Mouse (Mus musculus) macrophage (primary cell): Measurements from ENCODE around the gene AF067063. TPM values are rescaled to one million over a fixed set of nuclear protein-coding genes. Genes with fewer than 3 reads are reported as not detected.
"Not testable (repeated sequence)": the region's sequence is repeated elsewhere in the genome, so short reads cannot be mapped to it uniquely, and the experiment has no call there.

ENCODE experiments used
- H3K27ac ChIP-seq: fragments of 350-480 bp; formaldehyde crosslinking; 2 replicates; pipeline ENCODE4 v1.9.0; 2021
- H3K36me3 ChIP-seq: fragments of 350-480 bp; formaldehyde crosslinking; 2 replicates; pipeline ENCODE4 v1.9.0; 2021; ENCODE audit errors: inconsistent target
- H3K4me3 ChIP-seq: fragments of 350-480 bp; formaldehyde crosslinking; 2 replicates; pipeline ENCODE4 v1.9.0; 2021; ENCODE audit errors: inconsistent target
- H3K79me2 ChIP-seq: fragments of 350-480 bp; formaldehyde crosslinking; 2 replicates; pipeline ENCODE4 v1.9.0; 2021; ENCODE audit errors: inconsistent target
- WGBS: methylation state at CpG from one replicate; pipeline ENCODE4 v1.1.7; 2026; ENCODE audit warnings: inconsistent platforms; ENCODE audit not compliant: missing documents; 5-methylcytosine and 5-hydroxymethylcytosine counted together
- polyA plus RNA-seq: library from polyadenylated mRNA; stranded (reverse); fragments of 250-400 nt; gene quantifications from 3 replicates; pipeline ENCODE4 v1.2.4, GENCODE M21; 2018; ENCODE audit warnings: inconsistent platforms
- total RNA-seq, 78 experiments: library from RNA; depleted of rRNA; stranded (reverse); fragments of 250-400 nt; gene quantifications; 1 replicate in 9 of 78; 2 replicates in 24 of 78; 3 replicates in 43 of 78; 4 replicates in 2 of 78; pipeline ENCODE4 v1.2.4; 2018; ENCODE audit warnings: inconsistent platforms in 56 of 78

Gene AF067063
- total RNA-seq (2018; cell fraction: chromatin; rRNA removed), result not detected
- total RNA-seq (2018; cell fraction: cytosol; rRNA removed), result not detected
- total RNA-seq (2018; cell fraction: nucleus; rRNA removed), result not detected
- polyA plus RNA-seq, result not detected in 3 replicates

GRCm38 (mm10) chr13:119830116-119830515 lies at the start of gene AF067063:
TSS of gene AF067063 (minus strand) at chr13:119830216.
- not testable (repeated sequence) for H3K27ac ChIP-seq, H3K79me2 ChIP-seq, H3K4me3 ChIP-seq, H3K36me3 ChIP-seq

GRCm38 (mm10) chr13:119864395-119864999 lies 34.5 kb upstream of the AF067063 start:
- H3K36me3 ChIP-seq, H3K27ac ChIP-seq, H3K79me2 ChIP-seq, H3K4me3 ChIP-seq: not testable (repeated sequence)
- 0% methylated on average over 2 of the region's 7 CpGs for WGBS

- no CpG with 5 or more reads among the region's 6 CpGs for WGBS
- not testable (repeated sequence) for H3K4me3 ChIP-seq, H3K27ac ChIP-seq, H3K36me3 ChIP-seq, H3K79me2 ChIP-seq
Measured at GRCm38 (mm10) chr13:119862399-119862798, 32.4 kb upstream of the AF067063 start.

- not testable (repeated sequence) for H3K4me3 ChIP-seq, H3K79me2 ChIP-seq, H3K36me3 ChIP-seq, H3K27ac ChIP-seq
- 46% methylated on average over 6 of the region's 6 CpGs for WGBS
Measured at GRCm38 (mm10) chr13:119839982-119840381, 10.0 kb upstream of the AF067063 start.

- 12% methylated on average over 13 of the region's 23 CpGs for WGBS
- not testable (repeated sequence) for H3K36me3 ChIP-seq, H3K27ac ChIP-seq, H3K79me2 ChIP-seq, H3K4me3 ChIP-seq
Measured at GRCm38 (mm10) chr13:119837719-119838337, 7.8 kb upstream of the AF067063 start.

- not testable (repeated sequence) for H3K79me2 ChIP-seq, H3K27ac ChIP-seq, H3K4me3 ChIP-seq, H3K36me3 ChIP-seq
- WGBS, result 10% methylated on average over 15 of the region's 23 CpGs
Measured at GRCm38 (mm10) chr13:119836324-119836811, 6.4 kb upstream of the AF067063 start.

- 23% methylated on average over 15 of the region's 25 CpGs for WGBS
- not testable (repeated sequence) for H3K79me2 ChIP-seq, H3K4me3 ChIP-seq, H3K27ac ChIP-seq, H3K36me3 ChIP-seq
Measured at GRCm38 (mm10) chr13:119835320-119836056, 5.5 kb upstream of the AF067063 start, which contains the start of gene D13Ertd608e. TSS of gene D13Ertd608e (plus strand) at chr13:119836006.

- Histone ChIP-seq H3K36me3 (no peaks in the 10 kb centered on the region), H3K4me3 (no peak overlapping the region), H3K27ac (no peak overlapping the region), H3K79me2 (no peaks in the 10 kb centered on the region)
- WGBS, result 35% methylated on average over 2 of the region's 2 CpGs
Measured at GRCm38 (mm10) chr13:119817579-119818206, 12.3 kb downstream of the AF067063 start.

- H3K79me2 ChIP-seq, result no peaks in the 10 kb centered on the region
- WGBS, result 77% methylated on average over 4 of the region's 8 CpGs
- no peaks in the 10 kb centered on the region for H3K36me3 ChIP-seq
- no peak overlapping the region for H3K4me3 ChIP-seq
- no peak overlapping the region for H3K27ac ChIP-seq
Measured at GRCm38 (mm10) chr13:119816798-119817197, 13.2 kb downstream of the AF067063 start.

GRCm38 (mm10) chr13:119810031-119810430 lies 20.0 kb downstream of the AF067063 start:
- Histone ChIP-seq H3K4me3 (no peak overlapping the region), H3K79me2 (no peaks in the 10 kb centered on the region), H3K36me3 (no peaks in the 10 kb centered on the region), H3K27ac (no peak overlapping the region)
- WGBS, result 96% methylated on average over 8 of the region's 9 CpGs

- Histone ChIP-seq H3K36me3 (no peaks in the 10 kb centered on the region), H3K79me2 (no peaks in the 10 kb centered on the region), H3K27ac (no peak overlapping the region), H3K4me3 (no peak overlapping the region)
- 5% methylated on average over 2 of the region's 2 CpGs for WGBS
Measured at GRCm38 (mm10) chr13:119808937-119809336, 21.1 kb downstream of the AF067063 start.

GRCm38 (mm10) chr13:119797656-119798055 lies 32.4 kb downstream of the AF067063 start:
- 66% methylated on average over 4 of the region's 4 CpGs for WGBS
- Histone ChIP-seq H3K27ac (no peak overlapping the region), H3K79me2 (no peaks in the 10 kb centered on the region), H3K36me3 (no peaks in the 10 kb centered on the region), H3K4me3 (no peak overlapping the region)

GRCm38 (mm10) chr13:119792791-119793404 lies 37.1 kb downstream of the AF067063 start:
- Histone ChIP-seq H3K27ac (no peak overlapping the region), H3K4me3 (no peak overlapping the region), H3K79me2 (peaks cover 19% of the 10 kb centered on the region; the same call in 1 of the 2 replicates), H3K36me3 (no peaks in the 10 kb centered on the region)
- WGBS, result 53% methylated on average over 5 of the region's 5 CpGs

GRCm38 (mm10) chr13:119791580-119792135 lies 38.4 kb downstream of the AF067063 start:
- H3K27ac ChIP-seq, result no peak overlapping the region
- 5% methylated on average over 17 of the region's 18 CpGs for WGBS
- H3K79me2 ChIP-seq, result peaks cover 19% of the 10 kb centered on the region; the same call in 1 of the 2 replicates
- 0 out of 2 replicates have a peak, but pooled peaks cover 6% of the 10 kb centered on the region for H3K36me3 ChIP-seq
- peak overlapping the region; percentile 45 for H3K4me3 ChIP-seq
